Mouse (Mus musculus) adrenal gland, adult 8-10 months (tissue): ENCODE measurements at regions not wholly inside any gene's neighbourhood (a gene's known extent, or its start where the extent isn't known, plus 50 kb on each side); places are given as distances from the start of the nearest gene placed in this dataset.

Experiments
- DNase-seq: peaks from one replicate; pipeline ENCODE4 v3.0.0; 2022

- peak; percentile 2 for DNase-seq
These were observed 481.0 kb downstream of the Lipi start for GRCm38 (mm10) chr16:75104894-75105293.

- no peak for DNase-seq
These were observed 492.7 kb downstream of the Lipi start for GRCm38 (mm10) chr16:75093163-75093562.

GRCm38 (mm10) chr16:75092471-75093130 lies 493.3 kb downstream of the Lipi start:
- DNase-seq: no peak

DNA sequence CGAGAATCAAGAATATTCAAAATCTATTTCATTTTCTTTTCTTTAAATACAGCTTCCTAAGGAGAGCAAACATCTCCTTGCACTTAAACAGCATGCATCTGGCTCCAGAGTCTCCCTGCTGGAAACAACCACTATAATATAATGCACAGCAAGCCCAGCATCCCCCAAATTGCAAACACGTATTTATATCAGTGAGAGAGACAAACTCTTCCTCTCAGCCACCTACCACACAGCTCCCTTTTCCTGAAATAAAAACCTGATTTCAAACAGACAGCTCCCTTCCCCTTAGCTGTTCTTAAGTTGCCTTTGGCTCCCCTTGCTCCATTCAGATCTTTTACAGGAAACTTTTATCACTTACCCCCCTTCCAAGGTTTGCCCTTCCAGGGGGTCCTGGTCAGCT lies 493.9 kb downstream of the Lipi start:
- DNase-seq: no peak

DNA sequence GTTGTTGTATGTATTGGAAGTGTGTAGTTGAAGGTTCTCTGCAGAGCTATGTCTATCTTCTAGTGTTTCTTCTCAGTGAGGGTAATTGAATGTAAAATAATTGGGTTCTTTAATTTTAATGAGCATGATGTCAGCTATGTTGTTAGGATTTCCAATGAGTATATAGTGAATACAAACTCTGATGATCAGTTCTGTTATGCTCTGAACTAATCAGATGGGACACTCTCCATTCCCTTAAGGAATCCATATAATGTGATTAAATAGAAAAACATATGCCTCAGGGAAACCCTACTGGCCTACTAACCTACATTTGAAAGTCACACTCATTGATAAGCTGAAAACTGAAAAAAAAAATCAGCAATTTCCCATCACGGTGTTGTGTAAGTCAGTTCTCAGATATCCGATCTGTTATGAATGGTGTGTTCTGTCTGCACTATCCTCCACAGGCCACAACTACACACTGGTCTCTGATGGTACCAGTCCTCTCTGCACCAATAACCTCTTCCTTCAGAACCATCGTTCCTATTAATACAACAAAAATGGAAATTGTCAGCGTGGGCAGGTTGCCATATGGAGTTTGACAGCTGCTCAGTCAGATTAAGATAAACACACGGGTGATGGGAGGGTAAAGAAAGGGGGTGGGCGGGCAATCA lies 496.4 kb downstream of the Lipi start:
- no peak for DNase-seq

DNA sequence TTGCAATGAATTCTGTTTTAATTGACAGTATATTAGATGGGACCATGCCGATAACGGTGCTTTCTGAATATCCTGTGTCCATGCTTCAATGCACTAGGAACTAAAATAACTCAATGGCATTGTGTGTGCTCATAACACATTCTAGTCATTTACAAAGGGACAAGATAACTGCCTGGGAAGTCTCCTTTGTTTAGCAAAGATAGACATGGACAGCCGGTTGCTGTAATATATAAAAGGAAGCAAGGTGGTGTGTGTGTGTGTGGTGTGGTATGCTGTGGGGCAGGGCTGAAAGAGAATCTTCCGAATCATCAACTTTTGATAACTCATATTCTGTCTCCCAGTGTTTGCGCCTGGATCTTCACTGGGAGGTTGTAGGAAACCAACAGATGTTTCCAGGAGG lies 497.2 kb downstream of the Lipi start:
- DNase-seq: no peak

DNA sequence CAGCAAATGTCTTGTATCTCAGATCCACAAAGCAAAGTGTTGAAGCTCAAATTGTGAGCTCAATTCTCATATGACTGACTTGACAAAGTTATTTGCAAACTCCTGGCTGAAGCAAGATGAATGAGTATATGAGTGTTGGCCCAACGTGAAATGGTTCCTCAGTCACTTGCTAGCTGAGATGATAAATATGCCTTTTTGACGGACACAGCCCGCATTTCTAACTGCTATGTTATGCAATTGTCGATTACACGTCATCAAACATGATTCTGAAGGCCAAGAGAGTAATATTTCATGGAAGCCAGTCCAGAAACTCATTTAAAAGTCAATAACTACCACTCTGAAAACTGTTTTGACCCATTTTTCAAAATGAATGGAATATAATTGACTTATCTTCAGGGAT lies 520.6 kb downstream of the Lipi start:
- peak; percentile 13 for DNase-seq

DNA sequence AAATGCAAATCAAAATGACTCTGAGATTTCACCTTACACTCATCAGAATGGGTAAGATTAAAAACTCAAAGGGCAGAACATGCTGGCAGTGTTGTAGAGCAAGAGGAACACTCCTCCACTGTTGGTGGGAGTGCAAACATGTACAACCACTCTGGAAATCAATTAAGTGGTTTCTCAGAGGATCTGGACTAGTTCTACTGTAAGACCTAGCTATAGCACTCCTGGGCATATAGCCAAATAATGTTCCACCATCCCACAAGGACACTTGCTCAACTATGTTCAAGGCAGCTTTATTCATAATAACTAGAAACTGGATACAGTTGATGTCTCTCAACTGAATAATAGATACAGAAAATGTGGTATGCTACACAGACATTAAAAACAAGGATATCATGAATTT lies 532.9 kb downstream of the Lipi start:
- DNase-seq: no peak

GRCm38 (mm10) chr16:75045969-75046368 lies 539.9 kb downstream of the Lipi start:
- DNase-seq: no peak
